Mouse (Mus musculus): ENCODE measurements around the gene Nr0b1. TPM values are rescaled to one million over a fixed set of nuclear protein-coding genes. Genes with fewer than 3 reads are reported as not detected.

The Nr0b1 gene
- polyA plus RNA-seq (2015; fragmentation: Nextera tagmentation; extraction: Ambion mirVana), result 0.45 and 0.62 TPM in 2 replicates

DNA sequence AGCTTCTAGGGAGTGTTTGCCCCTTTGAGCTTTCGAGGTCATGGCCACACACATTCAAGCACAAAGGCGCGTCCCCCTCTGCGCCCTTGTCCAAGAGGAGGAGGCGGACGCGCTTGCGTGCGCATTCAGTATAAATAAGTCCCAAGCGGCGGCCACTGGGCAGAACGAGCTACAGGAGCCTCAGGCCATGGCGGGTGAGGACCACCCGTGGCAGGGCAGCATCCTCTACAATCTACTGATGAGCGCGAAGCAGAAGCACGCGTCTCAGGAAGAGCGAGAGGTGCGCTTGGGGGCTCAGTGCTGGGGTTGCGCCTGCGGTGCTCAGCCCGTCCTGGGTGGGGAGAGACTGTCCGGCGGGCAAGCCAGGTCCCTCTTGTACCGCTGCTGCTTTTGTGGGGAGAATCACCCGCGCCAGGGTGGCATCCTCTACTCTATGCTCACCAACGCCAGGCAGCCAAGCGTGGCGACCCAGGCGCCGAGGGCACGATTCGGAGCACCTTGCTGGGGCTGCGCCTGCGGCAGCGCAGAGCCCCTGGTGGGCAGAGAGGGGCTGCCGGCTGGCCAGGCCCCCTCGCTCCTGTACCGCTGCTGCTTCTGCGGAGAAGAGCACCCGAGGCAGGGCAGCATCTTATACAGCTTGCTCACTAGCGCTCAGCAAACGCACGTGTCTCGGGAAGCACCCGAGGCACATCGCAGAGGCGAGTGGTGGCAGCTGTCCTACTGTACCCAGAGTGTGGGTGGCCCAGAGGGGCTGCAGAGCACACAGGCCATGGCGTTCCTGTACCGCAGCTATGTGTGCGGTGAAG is at the start of gene Nr0b1:
Gene Nr0b1 (plus strand): TSS at position 151 of the 806 bp plus-strand sequence.
- H3K4me1 ChIP-seq (replicated peaks), result 0 out of 2 replicates have a peak, but pooled peaks cover 9% of the 10 kb centered on the region
- no peaks in the 10 kb centered on the region for H3K36me3 ChIP-seq
- no peak within 1 kb of the TSS for H3K27ac ChIP-seq
- H3K27me3 ChIP-seq, result peaks cover 25% of the 10 kb centered on the region
- H3K4me3 ChIP-seq, result peak within 1 kb of the TSS; percentile 47
- H3K9ac ChIP-seq, result peak within 1 kb of the TSS; percentile 55
- peak; percentile 84 for ATAC-seq (ENCODE audit: low FRiP score)
- WGBS, result 21% methylated on average over 50 of the region's 53 CpGs
- H3K9me3 ChIP-seq, result no peaks in the 10 kb centered on the region
- H3K4me2 ChIP-seq, result peak within 1 kb of the TSS; percentile 81

DNA sequence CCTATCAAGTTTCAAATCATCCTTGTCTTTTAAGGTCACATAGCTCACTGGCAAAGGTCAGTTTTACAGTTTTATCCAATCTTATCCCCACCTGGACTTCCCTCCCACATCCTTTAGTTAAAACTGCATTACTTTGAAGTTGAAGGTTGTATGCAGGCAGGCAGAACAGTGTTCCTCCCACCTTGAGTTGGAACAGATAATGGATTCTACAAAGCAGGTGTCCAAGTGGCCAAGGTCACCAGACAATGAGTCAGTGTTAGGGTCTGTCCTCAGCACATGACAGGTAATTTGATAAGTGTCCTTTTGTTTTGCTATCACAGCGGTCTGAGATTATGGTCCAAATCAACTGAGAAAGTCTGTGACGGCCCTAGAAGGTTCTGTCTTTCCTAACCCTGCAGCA is 4.3 kb upstream of the Nr0b1 start:
- no peak for ATAC-seq (ENCODE audit: low FRiP score)
- Histone ChIP-seq H3K4me1 (replicated peaks) (0 out of 2 replicates have a peak, but pooled peaks cover 3% of the 10 kb centered on the region), H3K36me3 (no peaks in the 10 kb centered on the region), H3K27ac (no peak overlapping the region), H3K4me3 (no peak overlapping the region), H3K4me2 (no peak overlapping the region), H3K9ac (no peak overlapping the region), H3K9me3 (no peaks in the 10 kb centered on the region), H3K27me3 (peaks cover 15% of the 10 kb centered on the region)
- WGBS, result 77% methylated on average over 2 of the region's 2 CpGs

DNA sequence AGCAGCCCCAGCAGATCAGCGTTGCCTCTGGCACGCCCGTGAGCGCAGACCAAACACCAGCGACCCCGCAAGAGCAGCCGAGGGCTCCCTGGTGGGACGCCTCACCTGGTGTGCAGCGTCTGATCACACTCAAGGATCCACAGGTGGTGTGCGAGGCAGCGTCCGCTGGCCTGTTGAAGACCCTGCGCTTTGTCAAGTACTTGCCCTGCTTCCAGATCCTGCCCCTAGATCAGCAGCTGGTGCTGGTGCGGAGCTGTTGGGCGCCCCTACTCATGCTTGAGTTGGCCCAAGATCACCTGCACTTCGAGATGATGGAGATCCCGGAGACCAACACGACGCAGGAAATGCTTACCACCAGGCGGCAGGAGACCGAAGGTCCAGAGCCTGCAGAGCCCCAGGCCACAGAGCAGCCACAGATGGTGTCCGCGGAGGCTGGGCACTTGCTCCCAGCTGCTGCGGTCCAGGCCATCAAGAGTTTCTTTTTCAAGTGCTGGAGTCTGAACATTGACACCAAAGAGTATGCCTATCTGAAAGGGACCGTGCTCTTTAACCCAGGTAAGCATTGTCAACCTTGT is 943 bp downstream of the Nr0b1 start:
- peak overlapping the region; percentile 55 for H3K9ac ChIP-seq

DNA sequence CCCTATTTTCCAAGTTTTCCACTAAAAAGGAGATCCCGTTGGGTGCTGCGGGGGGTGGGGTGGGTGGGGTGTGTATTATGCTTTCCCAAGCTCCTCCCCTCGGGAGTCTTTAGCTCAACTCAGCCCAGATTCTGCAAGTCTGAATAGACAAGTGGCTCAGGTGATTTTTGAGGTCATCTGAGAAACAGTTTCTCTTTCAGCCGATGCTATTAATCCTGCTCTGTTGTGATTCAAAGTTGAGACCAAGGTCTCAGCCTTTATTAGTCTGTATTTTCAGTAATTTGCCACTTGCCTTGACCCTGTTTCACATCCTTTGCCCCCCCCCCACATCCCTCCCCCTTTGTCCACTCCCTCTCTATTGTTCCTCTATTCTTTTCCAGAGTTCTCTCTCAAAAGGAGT is 1.8 kb downstream of the Nr0b1 start:
- no peak overlapping the region for H3K4me3 ChIP-seq
- H3K27me3 ChIP-seq, result peaks cover 25% of the 10 kb centered on the region
- no peak overlapping the region for H3K27ac ChIP-seq
- 0 out of 2 replicates have a peak, but pooled peaks cover 9% of the 10 kb centered on the region for H3K4me1 ChIP-seq (replicated peaks)
- no peaks in the 10 kb centered on the region for H3K36me3 ChIP-seq
- no peak for ATAC-seq (ENCODE audit: low FRiP score)
- H3K9me3 ChIP-seq, result no peaks in the 10 kb centered on the region
- WGBS, result 46% methylated on average over 4 of the region's 4 CpGs
- no peak overlapping the region for H3K9ac ChIP-seq
- no peak overlapping the region for H3K4me2 ChIP-seq

More for the DNA sequence above, 943 bp downstream of the Nr0b1 start:
- Histone ChIP-seq H3K36me3 (no peaks in the 10 kb centered on the region), H3K4me3 (peak overlapping the region; percentile 47), H3K27me3 (peaks cover 25% of the 10 kb centered on the region), H3K4me1 (replicated peaks) (0 out of 2 replicates have a peak, but pooled peaks cover 9% of the 10 kb centered on the region), H3K9me3 (no peaks in the 10 kb centered on the region), H3K4me2 (peak overlapping the region; percentile 81), H3K27ac (no peak overlapping the region)
- WGBS, result 17% methylated on average over 25 of the region's 25 CpGs
- ATAC-seq (ENCODE audit: low FRiP score), result peak; percentile 43

DNA sequence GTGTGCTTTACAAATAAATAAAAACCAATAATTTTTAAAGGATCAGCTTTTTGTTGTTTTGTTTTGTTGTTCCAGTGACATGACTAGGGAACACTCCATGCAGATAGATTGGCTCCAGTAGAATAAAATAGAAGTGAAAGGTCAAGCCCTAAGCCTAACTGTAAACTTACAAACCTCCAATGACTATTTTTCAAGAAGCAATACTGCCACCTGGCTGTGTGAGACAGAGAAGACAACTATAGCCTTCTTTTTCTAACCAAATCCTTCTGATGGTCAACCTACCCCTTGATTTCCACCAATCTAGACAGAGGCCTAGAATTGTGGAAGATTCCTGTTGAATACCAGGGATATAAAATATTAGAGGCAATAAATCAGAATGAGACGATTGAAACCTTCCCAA is 45.7 kb downstream of the Nr0b1 start:
- WGBS, result 67% methylated on average over 1 of the region's 1 CpGs

More for the DNA sequence above, 45.7 kb downstream of the Nr0b1 start:
- no peaks in the 10 kb centered on the region for H3K27me3 ChIP-seq
- H3K9ac ChIP-seq, result no peak overlapping the region
- no peak overlapping the region for H3K4me2 ChIP-seq
- no peaks in the 10 kb centered on the region for H3K36me3 ChIP-seq
- no peak overlapping the region for H3K4me3 ChIP-seq
- no peaks in the 10 kb centered on the region for H3K4me1 ChIP-seq (replicated peaks)
- no peak for ATAC-seq (ENCODE audit: low FRiP score)
- no peak overlapping the region for H3K27ac ChIP-seq
- H3K9me3 ChIP-seq, result no peaks in the 10 kb centered on the region

Other genes starting within 250 kb of the Nr0b1 start
- gene Samt3, start 147.6 kb upstream of the Nr0b1 start, polyA plus RNA-seq (2015; fragmentation: Nextera tagmentation; extraction: Ambion mirVana), result not detected in 2 replicates
- not detected in 2 replicates for gene Mageb4, start 113.3 kb downstream of the Nr0b1 start, polyA plus RNA-seq (2015; fragmentation: Nextera tagmentation; extraction: Ambion mirVana)